8 mouse cellular contexts compared by ENCODE assay signal in genomic region chr15:28187472-28188360, GRCm38 (mm10). TPM values are rescaled to one million over a fixed set of nuclear protein-coding genes. Genes with fewer than 3 reads are reported as not detected.
DNase-seq lines count a peak whose midpoint lies in the region; ATAC-seq and TF ChIP-seq lines count a peak whose summit lies in the region.

No protein-coding gene starts in this region.

- TF ChIP-seq POLR2A in small intestine, adult 2 months (IDR thresholded peaks at IDR 0.05; ENCODE audit: low read depth, low read length), result no peak

- DNase-seq in ZHBTc4 (ENCODE audit: low read depth, low spot score) (peak; percentile 82), adipocyte (ENCODE audit: low spot score) (no peak)
- DNase-seq in cerebellum, postnatal 36 days, result peak; percentile 78
- DNase-seq in gastrocnemius, adult 8-10 months (ENCODE audit: low spot score in 2 of 2), result peak; percentile 20 to 32
- peak; percentile 86 for DNase-seq in hindbrain, postnatal 0 days (ENCODE audit: low spot score)
- DNase-seq in left cerebral cortex, adult 18-20 months (ENCODE audit: low spot score in 2 of 2), result peak; percentile 86 to 89

- no peaks in the 10 kb centered on the region for H3K4me1 ChIP-seq in hindbrain, postnatal 0 days (ENCODE audit: insufficient read depth, low read length)
- no peaks in the 10 kb centered on the region for H3K4me1 ChIP-seq in midbrain, embryonic 13.5 days (replicated peaks)
- no peaks in the 10 kb centered on the region for H3K4me1 ChIP-seq in small intestine, adult 2 months (ENCODE audit: control insufficient read depth, insufficient read depth, insufficient read length, low read length)

- no peak overlapping the region for H3K27ac ChIP-seq in hindbrain, postnatal 0 days
- H3K27ac ChIP-seq in midbrain, embryonic 13.5 days, result no peak overlapping the region
- H3K27ac ChIP-seq in small intestine, adult 2 months (ENCODE audit: insufficient read depth, low read depth, low read length), result no peak overlapping the region

- 24% methylated on average over 22 of the region's 22 CpGs for WGBS in hindbrain, postnatal 0 days
- 26% methylated on average over 22 of the region's 22 CpGs for WGBS in midbrain, embryonic 13.5 days
- WGBS in small intestine, adult 2 months, result 25% methylated on average over 22 of the region's 22 CpGs

- peak; percentile 82 for ATAC-seq in hindbrain, postnatal 0 days
- ATAC-seq in midbrain, embryonic 13.5 days, result peak; percentile 88

- H3K27me3 ChIP-seq in hindbrain, postnatal 0 days (ENCODE audit: insufficient read depth, low read length), result no peaks in the 10 kb centered on the region
- 0 out of 2 replicates have a peak, but pooled peaks cover 13% of the 10 kb centered on the region for H3K27me3 ChIP-seq in midbrain, embryonic 13.5 days
- H3K27me3 ChIP-seq in small intestine, adult 2 months (ENCODE audit: control insufficient read depth, insufficient read depth, low read length), result no peaks in the 10 kb centered on the region

- H3K36me3 ChIP-seq in hindbrain, postnatal 0 days (ENCODE audit: insufficient read depth, low read length), result no peaks in the 10 kb centered on the region
- no peaks in the 10 kb centered on the region for H3K36me3 ChIP-seq in midbrain, embryonic 13.5 days
- no peaks in the 10 kb centered on the region for H3K36me3 ChIP-seq in small intestine, adult 2 months (ENCODE audit: control insufficient read depth, insufficient read depth, low read length)

- H3K9ac ChIP-seq in hindbrain, postnatal 0 days (replicated peaks; ENCODE audit: low read length), result no peak overlapping the region
- H3K9ac ChIP-seq in midbrain, embryonic 13.5 days (replicated peaks), result no peak overlapping the region

- H3K4me2 ChIP-seq in hindbrain, postnatal 0 days (ENCODE audit: low read depth, low read length), result peak overlapping the region; percentile 44
- H3K4me2 ChIP-seq in midbrain, embryonic 13.5 days (replicated peaks), result peak overlapping the region; percentile 27

- TF ChIP-seq CTCF in hindbrain, postnatal 0 days (IDR thresholded peaks at IDR 0.05; ENCODE audit: low read depth), result peak; percentile 94
- peak; percentile 86 for TF ChIP-seq CTCF in small intestine, adult 2 months (IDR thresholded peaks at IDR 0.05; ENCODE audit: extremely low read depth, insufficient read length, insufficient replicate concordance, low read depth, low read length)

- no peaks in the 10 kb centered on the region for H3K9me3 ChIP-seq in hindbrain, postnatal 0 days (ENCODE audit: low read length)
- no peaks in the 10 kb centered on the region for H3K9me3 ChIP-seq in midbrain, embryonic 13.5 days

- peak overlapping the region; percentile 4; the same call in 1 of the 2 replicates for H3K4me3 ChIP-seq in hindbrain, postnatal 0 days (ENCODE audit: low read length)
- no peak overlapping the region for H3K4me3 ChIP-seq in midbrain, embryonic 13.5 days (replicated peaks)
- H3K4me3 ChIP-seq in small intestine, adult 2 months (ENCODE audit: low read depth, low read length), result no peak overlapping the region

RNA-seq across cellular contexts. Expression of gene Dnah5, which starts 15.8 kb away (rescaled TPM):
- total RNA-seq in gastrocnemius, adult 8-10 months (2022), result not detected
- 0.58 and 0.68 TPM in 2 replicates for total RNA-seq in hindbrain, postnatal 0 days (2014; rRNA removed)
- 0.11 TPM in 2 replicates for polyA plus RNA-seq in hindbrain, postnatal 0 days (2015; fragmentation: Nextera tagmentation; extraction: Ambion mirVana)
- total RNA-seq in left cerebral cortex, adult 18-20 months (2021), result 1 to 10 TPM; 2.6 to 3.0 TPM
- 0.24 and 0.26 TPM in 2 replicates for polyA plus RNA-seq in midbrain, embryonic 13.5 days (2015; fragmentation: Nextera tagmentation; extraction: Ambion mirVana)
- under 0.01 and 0.01 TPM in 2 replicates for polyA plus RNA-seq in small intestine, adult 2 months (2012; rRNA removed)
